Mouse (Mus musculus): ENCODE data around the gene Pde6d. TPM values are rescaled to one million over a fixed set of nuclear protein-coding genes. Genes with fewer than 3 reads are reported as not detected.

The Pde6d gene
- total and polyA plus RNA-seq, 2 experiments from 2014 or later: 19.8 to 50.5 TPM

GRCm38 (mm10) chr1:86581692-86582450 lies 558 bp downstream of the Pde6d start:
- Histone ChIP-seq H3K27ac (ENCODE audit: low read depth) (peak overlapping the region; percentile 43), H3K4me3 (ENCODE audit: low read depth, low read length) (peak overlapping the region; percentile 66), H3K4me2 (ENCODE audit: low read depth, low read length) (peak overlapping the region; percentile 80), H3K9ac (replicated peaks; ENCODE audit: low read depth, low read length) (peak overlapping the region; percentile 68), H3K27me3 (ENCODE audit: control insufficient read depth, insufficient read depth, low read length) (no peaks in the 10 kb centered on the region), H3K36me3 (replicated peaks; ENCODE audit: control insufficient read depth, insufficient read depth, low read length) (no peaks in the 10 kb centered on the region), H3K9me3 (replicated peaks; ENCODE audit: control insufficient read depth, low read length) (no peaks in the 10 kb centered on the region), H3K4me1 (ENCODE audit: control insufficient read depth, insufficient read depth) (peaks cover 12% of the 10 kb centered on the region)
- WGBS: under 1% methylated on average over 24 of the region's 38 CpGs
- TF ChIP-seq CTCF (IDR thresholded peaks at IDR 0.05; ENCODE audit: low read depth) (no peak), EP300 (IDR thresholded peaks at IDR 0.05; ENCODE audit: low read depth) (no peak)
- ATAC-seq (ENCODE audit: insufficient read depth, low read depth): peak; percentile 77
- no peak for DNase-seq (ENCODE audit: low spot score)

DNA sequence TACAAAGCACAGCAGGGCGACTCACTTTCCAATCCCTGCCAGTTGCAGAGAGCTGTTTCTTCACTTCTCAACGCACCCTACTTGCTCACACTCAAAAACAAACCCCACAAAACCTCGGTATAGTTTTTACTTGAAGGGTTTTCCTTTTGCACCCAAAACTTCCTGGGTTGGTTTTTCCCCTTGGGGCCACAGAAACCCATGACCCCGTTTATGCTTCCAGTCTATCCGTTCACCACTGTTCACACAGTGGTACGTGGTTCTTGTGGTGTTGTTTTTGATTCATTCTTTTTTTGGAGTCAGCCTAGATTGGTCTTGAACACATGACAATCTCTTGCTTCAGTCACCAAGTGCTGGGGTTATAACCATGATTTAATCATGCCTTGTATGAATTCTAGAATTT lies 2.0 kb downstream of the Pde6d start:
- no peak overlapping the region for H3K4me3 ChIP-seq (ENCODE audit: low read depth, low read length)
- WGBS: 72% methylated on average over 6 of the region's 6 CpGs
- no peaks in the 10 kb centered on the region for H3K9me3 ChIP-seq (replicated peaks; ENCODE audit: control insufficient read depth, low read length)
- DNase-seq (ENCODE audit: low spot score): no peak
- H3K4me2 ChIP-seq (ENCODE audit: low read depth, low read length): no peak overlapping the region
- H3K9ac ChIP-seq (replicated peaks; ENCODE audit: low read depth, low read length): no peak overlapping the region
- no peaks in the 10 kb centered on the region for H3K36me3 ChIP-seq (replicated peaks; ENCODE audit: control insufficient read depth, insufficient read depth, low read length)
- TF ChIP-seq EP300 (IDR thresholded peaks at IDR 0.05; ENCODE audit: low read depth) (no peak), CTCF (IDR thresholded peaks at IDR 0.05; ENCODE audit: low read depth) (no peak)
- H3K4me1 ChIP-seq (ENCODE audit: control insufficient read depth, insufficient read depth): peaks cover 8% of the 10 kb centered on the region; the same call in 1 of the 2 replicates
- ATAC-seq (ENCODE audit: insufficient read depth, low read depth): no peak
- H3K27me3 ChIP-seq (ENCODE audit: control insufficient read depth, insufficient read depth, low read length): no peaks in the 10 kb centered on the region
- H3K27ac ChIP-seq (ENCODE audit: low read depth): no peak overlapping the region

DNA sequence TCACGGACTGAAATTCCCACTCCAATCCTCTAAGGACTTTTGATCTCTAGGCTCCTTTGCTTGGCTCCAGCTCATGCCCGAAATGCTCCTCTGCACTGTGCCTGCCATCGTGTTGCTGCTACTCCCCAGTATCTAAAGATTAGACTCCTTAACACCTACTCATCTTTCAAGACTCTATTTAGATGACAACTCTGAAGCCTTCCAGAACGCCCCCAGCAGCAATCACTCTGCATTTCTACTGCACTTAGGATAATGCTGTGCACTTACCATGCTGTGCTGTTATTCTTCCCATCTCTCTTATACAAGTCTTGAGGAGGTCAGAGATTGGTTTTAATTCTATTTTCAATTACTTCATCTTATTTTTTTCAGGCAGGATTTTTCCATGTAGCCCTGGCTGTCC lies 10.5 kb downstream of the Pde6d start:
- H3K36me3 ChIP-seq (replicated peaks; ENCODE audit: control insufficient read depth, insufficient read depth, low read length): no peaks in the 10 kb centered on the region
- no peaks in the 10 kb centered on the region for H3K4me1 ChIP-seq (ENCODE audit: control insufficient read depth, insufficient read depth)
- 40% methylated on average over 4 of the region's 4 CpGs for WGBS
- no peak for TF ChIP-seq CTCF (IDR thresholded peaks at IDR 0.05; ENCODE audit: low read depth)
- TF ChIP-seq EP300 (IDR thresholded peaks at IDR 0.05; ENCODE audit: low read depth): no peak
- no peak for DNase-seq (ENCODE audit: low spot score)
- no peak overlapping the region for H3K4me3 ChIP-seq (ENCODE audit: low read depth, low read length)
- no peak overlapping the region for H3K4me2 ChIP-seq (ENCODE audit: low read depth, low read length)
- ATAC-seq (ENCODE audit: insufficient read depth, low read depth): no peak
- H3K9ac ChIP-seq (replicated peaks; ENCODE audit: low read depth, low read length): no peak overlapping the region
- no peaks in the 10 kb centered on the region for H3K27me3 ChIP-seq (ENCODE audit: control insufficient read depth, insufficient read depth, low read length)
- no peaks in the 10 kb centered on the region for H3K9me3 ChIP-seq (replicated peaks; ENCODE audit: control insufficient read depth, low read length)
- no peak overlapping the region for H3K27ac ChIP-seq (ENCODE audit: low read depth)

- no peak overlapping the region for H3K4me3 ChIP-seq (ENCODE audit: low read depth, low read length)
- no peak for ATAC-seq (ENCODE audit: insufficient read depth, low read depth)
- no peak for DNase-seq (ENCODE audit: low spot score)
- TF ChIP-seq EP300 (IDR thresholded peaks at IDR 0.05; ENCODE audit: low read depth) (no peak), CTCF (IDR thresholded peaks at IDR 0.05; ENCODE audit: low read depth) (no peak)
- H3K36me3 ChIP-seq (replicated peaks; ENCODE audit: control insufficient read depth, insufficient read depth, low read length): no peaks in the 10 kb centered on the region
- no peak overlapping the region for H3K27ac ChIP-seq (ENCODE audit: low read depth)
- no peak overlapping the region for H3K4me2 ChIP-seq (ENCODE audit: low read depth, low read length)
- 84% methylated on average over 2 of the region's 2 CpGs for WGBS
- no peak overlapping the region for H3K9ac ChIP-seq (replicated peaks; ENCODE audit: low read depth, low read length)
- no peaks in the 10 kb centered on the region for H3K4me1 ChIP-seq (ENCODE audit: control insufficient read depth, insufficient read depth)
- H3K9me3 ChIP-seq (replicated peaks; ENCODE audit: control insufficient read depth, low read length): no peaks in the 10 kb centered on the region
- no peaks in the 10 kb centered on the region for H3K27me3 ChIP-seq (ENCODE audit: control insufficient read depth, insufficient read depth, low read length)
Observed at GRCm38 (mm10) chr1:86571381-86571780, 11.0 kb downstream of the Pde6d start.

DNA sequence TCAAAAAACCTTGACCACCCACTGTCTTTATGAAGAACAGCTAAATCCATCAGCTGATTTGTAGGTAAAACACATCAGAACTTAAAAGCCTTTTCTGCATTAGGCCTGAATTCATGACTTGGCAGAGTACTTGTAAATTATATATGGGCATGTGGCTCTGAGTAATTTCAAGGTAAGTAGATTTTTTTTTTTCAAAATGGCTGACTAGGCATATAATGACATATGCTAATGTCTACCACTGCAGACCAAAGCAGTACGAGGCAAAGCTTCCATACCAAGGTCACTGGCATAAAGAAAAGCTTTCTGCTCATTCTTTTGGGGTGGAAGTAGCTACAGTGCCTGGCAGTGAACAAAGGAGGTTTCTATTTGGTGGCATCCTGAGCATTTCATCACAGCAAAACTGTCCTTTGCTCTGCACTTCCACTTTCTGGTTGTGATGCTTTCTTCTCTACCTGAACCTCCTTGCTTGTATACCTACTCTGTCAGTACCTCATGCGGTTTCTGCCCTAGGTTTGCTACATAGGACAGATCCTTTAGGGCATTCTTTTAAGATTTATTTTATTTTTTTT lies 13.1 kb downstream of the Pde6d start:
- ATAC-seq (ENCODE audit: insufficient read depth, low read depth): no peak
- DNase-seq (ENCODE audit: low spot score): no peak
- H3K27ac ChIP-seq (ENCODE audit: low read depth): no peak overlapping the region
- H3K9ac ChIP-seq (replicated peaks; ENCODE audit: low read depth, low read length): no peak overlapping the region
- WGBS: 86% methylated on average over 2 of the region's 2 CpGs
- 0 out of 2 replicates have a peak, but pooled peaks cover under 1% of the 10 kb centered on the region for H3K36me3 ChIP-seq (replicated peaks; ENCODE audit: control insufficient read depth, insufficient read depth, low read length)
- H3K4me1 ChIP-seq (ENCODE audit: control insufficient read depth, insufficient read depth): no peaks in the 10 kb centered on the region
- H3K9me3 ChIP-seq (replicated peaks; ENCODE audit: control insufficient read depth, low read length): no peaks in the 10 kb centered on the region
- no peaks in the 10 kb centered on the region for H3K27me3 ChIP-seq (ENCODE audit: control insufficient read depth, insufficient read depth, low read length)
- H3K4me2 ChIP-seq (ENCODE audit: low read depth, low read length): no peak overlapping the region
- TF ChIP-seq CTCF (IDR thresholded peaks at IDR 0.05; ENCODE audit: low read depth) (no peak), EP300 (IDR thresholded peaks at IDR 0.05; ENCODE audit: low read depth) (no peak)
- H3K4me3 ChIP-seq (ENCODE audit: low read depth, low read length): no peak overlapping the region
